Mouse (Mus musculus) ES-E14 (cell line): ENCODE measurements at regions not wholly inside any gene's neighbourhood (a gene's known extent, or its start where the extent isn't known, plus 50 kb on each side); places are given as distances from the start of the nearest gene placed in this dataset.

Experiments used
- CHD2 ChIP-seq: IDR thresholded peaks from 2 replicates; pipeline ENCODE4 v1.6.1; 2014; ENCODE audit warnings: mild to moderate bottlenecking, low read depth, low read length, inconsistent platforms
- HCFC1 ChIP-seq: IDR thresholded peaks from 2 replicates; pipeline ENCODE4 v1.6.1; 2012; ENCODE audit warnings: low read length, inconsistent platforms, borderline replicate concordance; ENCODE audit not compliant: insufficient read depth
- MAFK ChIP-seq: IDR thresholded peaks from 2 replicates; pipeline ENCODE4 v1.6.1; 2014; ENCODE audit warnings: mild to moderate bottlenecking, low read depth, low read length, inconsistent platforms; ENCODE audit not compliant: insufficient read depth
- ZC3H11A ChIP-seq: IDR thresholded peaks from 2 replicates; pipeline ENCODE4 v1.6.1; 2012; ENCODE audit warnings: low read depth, mild to moderate bottlenecking, inconsistent platforms, low read length, borderline replicate concordance
- ZNF384 ChIP-seq: IDR thresholded peaks from 2 replicates; pipeline ENCODE4 v1.6.1; 2012; ENCODE audit warnings: low read depth, low read length, inconsistent platforms

- TF ChIP-seq CHD2 (no peak), MAFK (no peak), HCFC1 (no peak), ZNF384 (no peak), ZC3H11A (no peak)
Observed at GRCm38 (mm10) chr12:7662027-7662426, 315.4 kb upstream of the Apob start.
